Mouse (Mus musculus) thymus, adult 2 months (tissue): ENCODE results near the gene Agbl1. TPM values are rescaled to one million over a fixed set of nuclear protein-coding genes. Genes with fewer than 3 reads are reported as not detected.
A peak's percentile ranks its signal among the peaks of the same experiment; 100 is the strongest.

ENCODE experiments used
- DNase-seq: peaks from one replicate; pipeline ENCODE4 v3.0.0; 2021
- H3K27ac ChIP-seq: fragments of 200-500 bp; 2 replicates; pipeline ENCODE4 v1.5.1; 2012; ENCODE audit warnings: low read length, control low read depth; ENCODE audit not compliant: control insufficient read depth, insufficient read depth
- H3K27me3 ChIP-seq: fragments of 200-500 bp; 2 replicates; pipeline ENCODE4 v1.6.1; 2012; ENCODE audit warnings: mild to moderate bottlenecking, low read length, moderate library complexity, mixed read lengths; ENCODE audit not compliant: control insufficient read depth, insufficient read depth
- H3K36me3 ChIP-seq: fragments of 200-500 bp; 2 replicates; pipeline ENCODE4 v1.6.1; 2012; ENCODE audit warnings: mild to moderate bottlenecking, low read length, moderate library complexity; ENCODE audit not compliant: control insufficient read depth, insufficient read depth
- H3K4me1 ChIP-seq: fragments of 200-500 bp; replicated peaks from 2 replicates; pipeline ENCODE4 v1.6.1; 2012; ENCODE audit warnings: low read length; ENCODE audit not compliant: control insufficient read depth, insufficient read depth
- H3K4me3 ChIP-seq: fragments of 200-500 bp; 2 replicates; pipeline ENCODE4 v1.5.1; 2012; ENCODE audit warnings: mild to moderate bottlenecking, low read length, control low read depth, moderate library complexity; ENCODE audit not compliant: control insufficient read depth, insufficient read depth
- CTCF ChIP-seq: fragments of 200-500 bp; IDR thresholded peaks from 2 replicates; pipeline ENCODE4 v1.5.1; 2012; ENCODE audit warnings: mild to moderate bottlenecking, control low read depth, low read length, moderate library complexity, borderline replicate concordance; ENCODE audit not compliant: control insufficient read depth, poor library complexity, insufficient read depth; ENCODE audit errors: extremely low read depth
- POLR2A ChIP-seq: fragments of 200-500 bp; IDR thresholded peaks from 2 replicates; pipeline ENCODE4 v1.6.1; 2012; ENCODE audit warnings: mild to moderate bottlenecking, low read length, control low read depth, moderate library complexity; ENCODE audit not compliant: control insufficient read depth, poor library complexity, insufficient read depth; ENCODE audit errors: extremely low read depth
- WGBS: fragments of 180-500 bp; shearing (Covaris S2); methylation state at CpG from one replicate; pipeline ENCODE4 v1.1.7; 2018; 5-methylcytosine and 5-hydroxymethylcytosine counted together
- polyA plus RNA-seq: library from polyadenylated mRNA; depleted of rRNA; stranded (reverse); fragments of >200 nt; gene quantifications from 2 replicates; pipeline ENCODE4 v1.2.3, GENCODE M21; 2012

Gene Agbl1
- polyA plus RNA-seq, 1 experiment = 0.08 TPM

GRCm38 (mm10) chr7:76321866-76322553 lies 92.3 kb downstream of the Agbl1 start:
- 86% methylated on average over 4 of the region's 4 CpGs for WGBS
- Histone ChIP-seq H3K27me3 (no peaks in the 10 kb centered on the region), H3K27ac (no peak overlapping the region), H3K36me3 (no peaks in the 10 kb centered on the region), H3K4me1 (no peaks in the 10 kb centered on the region), H3K4me3 (no peak overlapping the region)
- no peak for DNase-seq
- TF ChIP-seq POLR2A (no peak), CTCF (no peak)

GRCm38 (mm10) chr7:76326091-76326490 lies 96.4 kb downstream of the Agbl1 start:
- WGBS = 51% methylated on average over 2 of the region's 2 CpGs
- Histone ChIP-seq H3K4me3 (no peak overlapping the region), H3K36me3 (no peaks in the 10 kb centered on the region), H3K4me1 (no peaks in the 10 kb centered on the region), H3K27ac (no peak overlapping the region), H3K27me3 (no peaks in the 10 kb centered on the region)
- no peak for DNase-seq
- TF ChIP-seq POLR2A (no peak), CTCF (no peak)

- H3K4me1 ChIP-seq = no peaks in the 10 kb centered on the region
- DNase-seq = no peak
- WGBS = 93% methylated on average over 4 of the region's 4 CpGs
Measured at GRCm38 (mm10) chr7:76339308-76339707, 109.6 kb downstream of the Agbl1 start.

GRCm38 (mm10) chr7:76341601-76342000 lies 111.9 kb downstream of the Agbl1 start:
- no peaks in the 10 kb centered on the region for H3K4me1 ChIP-seq
- H3K4me3 ChIP-seq = no peak overlapping the region
- no peak for DNase-seq
- H3K36me3 ChIP-seq = no peaks in the 10 kb centered on the region
- no peak overlapping the region for H3K27ac ChIP-seq
- 97% methylated on average over 1 of the region's 1 CpGs for WGBS
- TF ChIP-seq POLR2A (no peak), CTCF (no peak)
- no peaks in the 10 kb centered on the region for H3K27me3 ChIP-seq

More at GRCm38 (mm10) chr7:76339308-76339707, 109.6 kb downstream of the Agbl1 start:
- no peaks in the 10 kb centered on the region for H3K27me3 ChIP-seq
- no peak overlapping the region for H3K27ac ChIP-seq
- TF ChIP-seq CTCF (no peak), POLR2A (no peak)
- no peaks in the 10 kb centered on the region for H3K36me3 ChIP-seq
- no peak overlapping the region for H3K4me3 ChIP-seq

GRCm38 (mm10) chr7:76353469-76353868 lies 123.8 kb downstream of the Agbl1 start:
- Histone ChIP-seq H3K27me3 (no peaks in the 10 kb centered on the region), H3K4me1 (no peaks in the 10 kb centered on the region), H3K27ac (no peak overlapping the region), H3K36me3 (no peaks in the 10 kb centered on the region), H3K4me3 (no peak overlapping the region)
- TF ChIP-seq POLR2A (no peak), CTCF (no peak)
- 49% methylated on average over 10 of the region's 10 CpGs for WGBS
- DNase-seq = peak; percentile 44

- no peaks in the 10 kb centered on the region for H3K36me3 ChIP-seq
- peak; percentile 49 for DNase-seq
- no peaks in the 10 kb centered on the region for H3K4me1 ChIP-seq
- WGBS = 13% methylated on average over 3 of the region's 3 CpGs
- H3K4me3 ChIP-seq = no peak overlapping the region
- H3K27ac ChIP-seq = no peak overlapping the region
- H3K27me3 ChIP-seq = no peaks in the 10 kb centered on the region
- TF ChIP-seq CTCF = no peak
- TF ChIP-seq POLR2A = no peak
Measured at GRCm38 (mm10) chr7:76354510-76354909, 124.8 kb downstream of the Agbl1 start.
